Mouse (Mus musculus) heart, adult 18-20 months (tissue): ENCODE results near the gene Tsx. TPM values are rescaled to one million over a fixed set of nuclear protein-coding genes. Genes with fewer than 3 reads are reported as not detected.
A peak's percentile ranks its signal among the peaks of the same experiment; 100 is the strongest.
"Not testable (repeated sequence)": the region's sequence is repeated elsewhere in the genome, so short reads cannot be mapped to it uniquely, and the experiment has no call there.

Experiments used
- DNase-seq, 2 experiments: peaks; one replicate each; pipeline ENCODE4 v3.0.0; 2021 to 2022; ENCODE audit warnings: mixed read lengths in 1 of 2
- long read RNA-seq, 2 experiments: library from polyadenylated mRNA; stranded (forward); transcript quantifications; one replicate each; pipeline ENCODE4 v2.0.0; 2021
- total RNA-seq, 2 experiments: library from RNA; stranded (reverse); gene quantifications; 2 replicates each; pipeline ENCODE4 v1.2.3; 2021

The Tsx gene
- total RNA-seq = not detected
- long read RNA-seq, experiment 1 = 0 reads
- long read RNA-seq, experiment 2 = 0 reads

GRCm38 (mm10) chrX:103414167-103414566, at the start of gene Tsx:
TSS of gene Tsx (plus strand) at chrX:103414467.
- no peak for DNase-seq

GRCm38 (mm10) chrX:103366201-103366600, 48.1 kb upstream of the Tsx start:
- DNase-seq = peak; percentile 1 to 5

- no peak for DNase-seq
These were observed 45.6 kb upstream of the Tsx start for GRCm38 (mm10) chrX:103368650-103369049.

- DNase-seq = peak in 1 of 2 experiments; percentile 5
These were observed 43.0 kb upstream of the Tsx start for GRCm38 (mm10) chrX:103371221-103371620.

- peak; percentile 0 to 22 for DNase-seq
These were observed 42.6 kb upstream of the Tsx start for GRCm38 (mm10) chrX:103371627-103372026.

- DNase-seq = peak in 1 of 2 experiments; percentile 1
These were observed 40.0 kb upstream of the Tsx start for GRCm38 (mm10) chrX:103374250-103374649.

GRCm38 (mm10) chrX:103384528-103384927, 29.7 kb upstream of the Tsx start:
- DNase-seq = no peak

- no peak for DNase-seq
These were observed 26.1 kb upstream of the Tsx start for GRCm38 (mm10) chrX:103388131-103388530.

- no peak for DNase-seq
These were observed 20.4 kb upstream of the Tsx start for GRCm38 (mm10) chrX:103393841-103394240.

- DNase-seq = no peak
These were observed 9.2 kb upstream of the Tsx start for GRCm38 (mm10) chrX:103405021-103405420.

GRCm38 (mm10) chrX:103421710-103422109, 7.4 kb downstream of the Tsx start, which contains the start of gene Gm26992:
TSS of gene Gm26992 (plus strand) at chrX:103422010.
- DNase-seq = no peak

GRCm38 (mm10) chrX:103427677-103428076, 13.4 kb downstream of the Tsx start:
- no peak for DNase-seq

GRCm38 (mm10) chrX:103432293-103432692, 18.0 kb downstream of the Tsx start:
- DNase-seq = no peak

- DNase-seq = no peak
These were observed 23.8 kb downstream of the Tsx start for GRCm38 (mm10) chrX:103438023-103438422.

- DNase-seq = peak; percentile 3 to 65
These were observed 26.5 kb downstream of the Tsx start for GRCm38 (mm10) chrX:103440803-103441202.

- DNase-seq = peak; percentile 27 to 48
These were observed 29.5 kb downstream of the Tsx start for GRCm38 (mm10) chrX:103443755-103444154.

GRCm38 (mm10) chrX:103447539-103448169, 33.4 kb downstream of the Tsx start:
- peak; percentile 3 to 25 for DNase-seq

GRCm38 (mm10) chrX:103448429-103448828, 34.2 kb downstream of the Tsx start:
- DNase-seq = peak in 1 of 2 experiments; percentile 14

GRCm38 (mm10) chrX:103448943-103449722, 34.9 kb downstream of the Tsx start:
- not testable (repeated sequence) for DNase-seq

GRCm38 (mm10) chrX:103452815-103453214, 38.5 kb downstream of the Tsx start:
- no peak for DNase-seq

GRCm38 (mm10) chrX:103460056-103460455, 45.8 kb downstream of the Tsx start:
- DNase-seq = no peak

GRCm38 (mm10) chrX:103468998-103469397, 54.7 kb downstream of the Tsx start:
- no peak for DNase-seq

- DNase-seq = no peak
These were observed 58.1 kb downstream of the Tsx start for GRCm38 (mm10) chrX:103472346-103472745.
